Mouse (Mus musculus): ENCODE data around the gene Magi1.

Magi1 gene

DNA sequence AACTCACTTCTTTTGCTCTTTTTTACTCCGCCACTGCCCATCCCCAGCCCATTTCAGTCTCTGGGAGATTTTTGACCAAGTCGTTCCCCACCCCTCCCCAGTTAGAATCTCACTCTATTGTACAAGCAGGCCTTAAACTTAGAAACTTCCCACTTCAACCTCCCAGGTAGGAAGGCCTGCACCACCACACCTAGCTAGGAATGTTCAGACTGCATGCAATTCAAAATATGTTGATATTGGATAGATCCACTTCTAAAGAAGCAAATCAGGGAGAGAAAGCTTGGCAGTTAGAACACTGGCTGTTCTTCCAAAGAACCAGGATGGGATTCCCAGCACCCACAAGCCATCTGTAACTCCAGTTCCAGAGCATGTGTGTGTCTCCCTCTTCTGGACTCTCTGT lies 81.8 kb downstream of the Magi1 start:
- no peak for DNase-seq (ENCODE audit: low read depth, low spot score)

DNA sequence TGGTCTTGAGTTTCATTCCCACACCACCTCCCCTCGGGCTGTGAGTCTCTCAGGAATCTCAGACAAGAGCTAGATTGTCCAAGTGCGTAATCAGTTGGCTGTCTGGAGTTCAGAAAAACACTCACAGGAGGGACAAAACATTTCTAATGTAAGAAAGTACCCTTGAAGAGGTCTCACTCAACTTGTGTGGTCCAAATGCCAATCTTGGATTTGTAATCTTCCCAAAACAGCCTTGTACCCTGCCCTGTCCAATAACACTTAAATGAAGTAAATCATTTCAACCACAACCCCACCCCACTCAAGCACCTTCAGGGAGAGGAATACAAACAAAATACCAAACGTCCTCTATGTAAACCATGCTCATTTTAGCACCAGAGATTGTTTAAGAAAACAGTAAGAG lies 82.8 kb downstream of the Magi1 start:
- no peak for DNase-seq (ENCODE audit: low read depth, low spot score)

GRCm38 (mm10) chr6:94199696-94200095 lies 84.0 kb downstream of the Magi1 start:
- no peak for DNase-seq (ENCODE audit: low read depth, low spot score)

- DNase-seq (ENCODE audit: low read depth, low spot score): no peak
These were observed 85.9 kb downstream of the Magi1 start for GRCm38 (mm10) chr6:94197831-94198230.

GRCm38 (mm10) chr6:94195303-94195911 lies 88.3 kb downstream of the Magi1 start:
- DNase-seq (ENCODE audit: low read depth, low spot score): no peak

- no peak for DNase-seq (ENCODE audit: low read depth, low spot score)
These were observed 92.9 kb downstream of the Magi1 start for GRCm38 (mm10) chr6:94190830-94191229.

DNA sequence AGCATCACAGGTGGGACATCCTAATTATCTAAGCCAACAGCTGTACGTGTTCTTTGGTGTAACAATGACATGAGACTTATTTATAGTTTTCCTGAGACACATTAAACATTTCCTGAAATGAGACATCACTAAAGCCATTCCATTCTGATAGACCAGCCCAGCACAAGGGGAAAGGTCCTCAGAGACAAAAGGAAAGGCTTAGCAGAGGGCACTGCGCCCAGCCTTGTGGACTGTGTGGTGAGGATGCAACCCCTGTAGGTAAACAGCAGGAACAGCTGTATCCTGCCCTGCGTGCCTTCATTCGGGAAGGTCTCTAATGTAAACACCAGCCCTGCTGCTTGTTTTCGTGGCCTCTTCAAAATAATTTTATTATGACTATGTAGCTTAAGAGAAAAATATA lies 94.3 kb downstream of the Magi1 start:
- no peak for DNase-seq (ENCODE audit: low read depth, low spot score)

- DNase-seq (ENCODE audit: low read depth, low spot score): peak; percentile 22
These were observed 96.9 kb downstream of the Magi1 start for GRCm38 (mm10) chr6:94186628-94187319.

DNA sequence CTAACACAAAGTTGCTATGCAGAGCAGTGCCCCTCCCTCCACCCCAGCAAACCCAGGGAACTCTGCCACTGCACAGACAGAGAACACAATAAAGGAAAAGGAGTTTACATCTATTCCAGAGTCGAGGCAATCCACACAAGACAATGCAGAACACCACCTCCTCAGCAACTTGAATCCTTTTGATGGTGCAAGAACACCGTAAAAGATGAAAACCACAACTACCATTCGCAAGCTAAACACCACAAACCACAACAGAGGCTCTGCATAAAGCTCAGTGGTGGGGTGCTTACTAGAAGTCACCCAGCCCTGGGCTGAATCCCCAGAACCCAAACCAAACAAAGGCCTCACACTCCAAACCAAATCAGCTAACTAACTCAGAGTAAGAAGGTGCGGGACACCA lies 99.4 kb downstream of the Magi1 start:
- no peak for DNase-seq (ENCODE audit: low read depth, low spot score)

GRCm38 (mm10) chr6:94183354-94183851 lies 100.3 kb downstream of the Magi1 start:
- DNase-seq (ENCODE audit: low read depth, low spot score): peak; percentile 15

DNA sequence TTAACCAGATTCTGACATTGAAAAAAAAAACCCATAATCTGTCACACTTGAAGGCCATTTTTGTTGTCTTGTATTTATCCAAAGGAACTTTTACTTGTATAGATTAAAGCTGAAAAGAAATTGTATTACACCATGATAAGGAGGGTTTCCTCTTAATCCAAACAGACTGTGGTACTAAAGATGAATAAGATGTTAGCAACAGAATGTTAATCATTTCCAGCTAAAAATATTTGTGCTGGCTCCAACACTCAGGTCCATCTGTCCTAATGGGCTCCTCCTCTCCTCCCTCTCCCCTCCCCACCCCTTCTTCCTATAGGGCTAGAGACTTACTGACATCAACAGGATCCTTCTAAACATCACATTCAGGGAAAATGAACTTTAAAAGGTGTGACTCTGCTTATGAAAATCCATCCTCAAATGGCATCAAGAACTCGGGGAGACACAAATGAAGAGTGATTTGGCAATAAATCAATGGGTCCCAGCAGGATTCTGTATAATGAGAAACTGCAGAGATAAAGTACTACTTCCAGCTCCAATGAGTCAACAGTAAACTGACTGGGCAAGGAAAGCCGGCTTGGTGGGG lies 102.0 kb downstream of the Magi1 start:
- no peak for DNase-seq (ENCODE audit: low read depth, low spot score)

DNA sequence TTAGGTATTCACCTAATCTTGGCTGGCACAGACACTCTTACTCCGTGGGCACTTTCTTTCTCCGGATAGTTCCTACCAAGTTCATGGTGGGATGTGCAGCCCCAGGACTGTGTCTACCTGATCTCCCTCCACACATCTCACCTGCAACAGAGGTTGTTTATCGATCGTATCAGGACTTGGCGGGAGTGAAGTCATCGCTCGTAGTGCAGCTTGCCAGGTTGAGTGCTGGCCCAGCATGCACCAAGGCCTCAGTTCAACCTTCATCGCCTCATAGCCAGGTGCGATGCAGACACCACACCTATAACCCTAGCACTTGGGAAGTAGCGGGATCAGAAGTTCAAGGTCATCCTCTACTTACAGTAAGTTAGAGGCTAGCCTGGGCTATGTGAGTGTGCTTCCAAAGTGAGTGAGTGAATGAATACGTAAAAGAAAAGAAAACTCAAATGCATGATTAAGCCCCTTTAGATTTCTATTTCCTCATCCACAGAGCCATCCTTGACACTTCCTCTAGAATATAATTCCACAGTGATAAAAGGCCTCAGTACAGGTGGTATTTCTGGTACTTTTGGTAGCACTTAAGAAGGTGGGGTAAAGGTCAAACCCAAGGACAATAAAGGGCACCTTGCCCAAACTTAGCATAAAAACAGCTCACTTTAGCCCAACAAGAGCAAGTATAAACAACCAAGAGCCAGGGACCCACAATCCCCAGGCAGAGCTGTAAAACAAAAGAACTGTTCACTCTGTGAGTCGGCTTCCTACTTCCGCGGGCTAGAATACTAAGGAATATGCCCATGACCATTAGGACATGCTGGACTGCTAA lies 103.2 kb downstream of the Magi1 start:
- no peak for DNase-seq (ENCODE audit: low read depth, low spot score)

DNA sequence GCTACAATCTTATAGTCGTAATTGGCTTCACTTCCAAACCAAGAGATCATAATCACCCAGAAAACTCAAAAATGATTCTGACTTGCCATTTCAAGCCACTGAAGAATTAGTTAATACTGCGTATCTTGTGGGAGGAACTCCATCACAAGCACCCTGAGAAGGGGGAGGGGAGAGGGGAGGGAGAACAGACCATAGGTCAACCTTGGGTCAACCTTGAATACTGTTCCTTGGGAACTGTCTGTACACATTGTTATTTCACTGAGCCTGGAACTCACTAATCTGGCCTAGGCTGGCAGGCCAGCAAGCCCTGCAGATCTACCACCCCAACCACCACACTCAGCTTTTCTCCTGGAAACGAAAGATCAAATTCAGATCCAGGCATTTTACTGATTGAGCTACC lies 106.2 kb downstream of the Magi1 start:
- no peak for DNase-seq (ENCODE audit: low read depth, low spot score)

GRCm38 (mm10) chr6:94176705-94177104 lies 107.0 kb downstream of the Magi1 start:
- DNase-seq (ENCODE audit: low read depth, low spot score): no peak

DNA sequence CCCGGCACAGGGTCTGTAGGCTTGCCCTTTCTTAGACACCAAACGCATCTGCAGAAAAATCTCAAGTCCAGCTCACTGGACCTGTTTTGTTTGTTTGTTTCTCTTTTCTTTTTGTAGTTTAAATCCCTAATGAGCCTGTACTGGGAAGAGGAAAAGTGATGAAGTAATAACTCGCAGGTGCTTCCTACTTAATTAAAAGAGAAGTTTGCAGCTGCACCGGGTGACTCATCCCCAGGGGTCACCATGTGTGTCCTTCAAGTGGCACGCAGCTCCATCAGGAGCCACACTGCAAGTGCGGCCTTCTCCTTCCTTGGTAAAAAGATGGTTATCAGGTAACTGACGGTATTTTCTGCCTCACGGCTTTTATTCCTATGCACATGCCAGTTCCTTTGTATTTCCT lies 112.5 kb downstream of the Magi1 start:
- DNase-seq (ENCODE audit: low read depth, low spot score): peak; percentile 18

DNA sequence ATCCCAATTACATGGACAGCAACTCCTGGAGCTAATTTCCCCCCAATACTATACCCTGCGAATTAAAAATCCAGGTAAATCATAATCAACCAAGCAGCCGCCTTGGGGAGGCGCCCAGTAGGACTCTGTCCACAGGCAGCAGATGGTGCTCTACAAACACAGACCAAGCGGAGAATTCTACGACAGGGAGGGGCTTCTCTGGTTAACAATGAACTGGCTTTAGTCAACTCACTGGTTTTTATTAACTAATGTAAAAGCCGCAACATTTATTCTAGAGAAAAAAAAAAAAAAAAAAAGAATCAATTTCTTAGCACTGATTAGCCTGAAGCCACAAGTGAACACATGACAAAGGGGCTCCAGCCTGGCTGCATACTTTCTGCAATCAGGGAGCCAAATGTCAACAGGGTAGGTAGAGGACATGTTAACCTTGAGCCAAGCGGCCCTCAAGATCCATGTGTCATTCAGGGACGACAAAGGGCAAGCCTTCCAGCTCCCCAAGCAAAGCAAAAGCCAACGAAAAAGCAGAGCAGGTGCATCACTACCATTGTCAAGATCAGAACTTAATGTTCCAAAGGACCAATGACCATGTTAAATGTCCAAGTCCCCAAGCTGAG lies 114.0 kb downstream of the Magi1 start:
- no peak for DNase-seq (ENCODE audit: low read depth, low spot score)

- DNase-seq (ENCODE audit: low read depth, low spot score): no peak
These were observed 117.8 kb downstream of the Magi1 start for GRCm38 (mm10) chr6:94165951-94166350.

- no peak for DNase-seq (ENCODE audit: low read depth, low spot score)
These were observed 118.8 kb downstream of the Magi1 start for GRCm38 (mm10) chr6:94164753-94165536.

- DNase-seq (ENCODE audit: low read depth, low spot score): no peak
These were observed 120.3 kb downstream of the Magi1 start for GRCm38 (mm10) chr6:94163325-94163995.

DNA sequence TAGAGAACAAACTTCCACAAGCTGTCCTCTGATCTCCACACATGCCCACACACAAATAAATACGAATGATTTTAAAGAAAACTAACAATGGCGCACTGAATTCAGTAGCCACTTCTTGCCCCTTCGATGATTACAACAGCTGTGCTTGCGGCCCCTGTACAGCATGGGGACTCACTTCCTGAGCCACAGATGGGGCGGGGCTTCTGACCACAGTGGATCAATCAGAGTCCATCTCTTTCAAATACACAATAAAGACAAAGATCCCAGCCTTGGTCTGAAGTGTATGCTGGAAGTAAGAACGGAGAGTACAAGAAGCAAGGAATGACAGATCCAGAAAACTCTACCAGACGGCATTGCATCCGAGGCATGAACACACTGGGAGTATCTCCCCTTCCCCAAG lies 120.8 kb downstream of the Magi1 start:
- no peak for DNase-seq (ENCODE audit: low read depth, low spot score)

Measured in skeletal muscle tissue, adult 2 months (tissue).